Mouse (Mus musculus) liver, embryonic 16.5 days (tissue): Measurements from ENCODE around the gene B3glct. TPM values are rescaled to one million over a fixed set of nuclear protein-coding genes. Genes with fewer than 3 reads are reported as not detected.

Source experiments
- ATAC-seq: fragments of 200-750 bp; cut with Nextera tagmentation; 2 replicates; pipeline ENCODE4 v1.8.0; 2017; ENCODE audit warnings: low read depth, mild to moderate bottlenecking, moderate number of reproducible peaks, moderate library complexity
- H3K27ac ChIP-seq: fragments of 300-500 bp; sonication (generic); 2 replicates; pipeline ENCODE4 v1.5.1; 2014; ENCODE audit warnings: mild to moderate bottlenecking, low read length
- H3K27me3 ChIP-seq: fragments of 300-500 bp; sonication (generic); 2 replicates; pipeline ENCODE4 v1.6.1; 2014; ENCODE audit warnings: low read depth, low read length, mixed read lengths; ENCODE audit not compliant: control insufficient read depth, insufficient read depth
- H3K36me3 ChIP-seq: fragments of 300-500 bp; sonication (generic); 2 replicates; pipeline ENCODE4 v1.6.1; 2014; ENCODE audit warnings: mild to moderate bottlenecking; ENCODE audit not compliant: control insufficient read depth, insufficient read depth
- H3K4me1 ChIP-seq: fragments of 300-500 bp; sonication (generic); 2 replicates; pipeline ENCODE4 v1.6.1; 2014; ENCODE audit warnings: low read depth, low read length, mixed read lengths; ENCODE audit not compliant: control insufficient read depth
- H3K4me2 ChIP-seq: fragments of 300-500 bp; sonication (generic); 2 replicates; pipeline ENCODE4 v1.6.1; 2014; ENCODE audit warnings: low read depth, low read length, mixed read lengths
- H3K4me3 ChIP-seq: fragments of 300-500 bp; sonication (generic); 2 replicates; pipeline ENCODE4 v1.5.1; 2014; ENCODE audit warnings: low read depth, mild to moderate bottlenecking, low read length
- H3K9ac ChIP-seq: fragments of 300-500 bp; sonication (generic); 2 replicates; pipeline ENCODE4 v1.6.1; 2014; ENCODE audit warnings: low read depth, low read length
- H3K9me3 ChIP-seq: fragments of 300-500 bp; sonication (generic); replicated peaks from 2 replicates; pipeline ENCODE4 v1.6.1; 2016; ENCODE audit warnings: low read length; ENCODE audit not compliant: control insufficient read depth
- WGBS: fragments of 180-500 bp; shearing (Covaris S2); extraction: QIAGEN DNeasy Blood & Tissue Kit; methylation state at CpG from one replicate; pipeline ENCODE4 v1.1.7; 2014; ENCODE audit not compliant: insufficient replicate concordance; 5-methylcytosine and 5-hydroxymethylcytosine counted together
- polyA plus RNA-seq: library from polyadenylated mRNA; unstranded; fragments of >200 nt; fragmentation: Nextera tagmentation; extraction: Ambion mirVana; gene quantifications from 2 replicates; pipeline ENCODE4 v1.2.1, GENCODE M21; 2015

B3glct gene
- polyA plus RNA-seq = 3.0 and 3.6 TPM in 2 replicates

DNA sequence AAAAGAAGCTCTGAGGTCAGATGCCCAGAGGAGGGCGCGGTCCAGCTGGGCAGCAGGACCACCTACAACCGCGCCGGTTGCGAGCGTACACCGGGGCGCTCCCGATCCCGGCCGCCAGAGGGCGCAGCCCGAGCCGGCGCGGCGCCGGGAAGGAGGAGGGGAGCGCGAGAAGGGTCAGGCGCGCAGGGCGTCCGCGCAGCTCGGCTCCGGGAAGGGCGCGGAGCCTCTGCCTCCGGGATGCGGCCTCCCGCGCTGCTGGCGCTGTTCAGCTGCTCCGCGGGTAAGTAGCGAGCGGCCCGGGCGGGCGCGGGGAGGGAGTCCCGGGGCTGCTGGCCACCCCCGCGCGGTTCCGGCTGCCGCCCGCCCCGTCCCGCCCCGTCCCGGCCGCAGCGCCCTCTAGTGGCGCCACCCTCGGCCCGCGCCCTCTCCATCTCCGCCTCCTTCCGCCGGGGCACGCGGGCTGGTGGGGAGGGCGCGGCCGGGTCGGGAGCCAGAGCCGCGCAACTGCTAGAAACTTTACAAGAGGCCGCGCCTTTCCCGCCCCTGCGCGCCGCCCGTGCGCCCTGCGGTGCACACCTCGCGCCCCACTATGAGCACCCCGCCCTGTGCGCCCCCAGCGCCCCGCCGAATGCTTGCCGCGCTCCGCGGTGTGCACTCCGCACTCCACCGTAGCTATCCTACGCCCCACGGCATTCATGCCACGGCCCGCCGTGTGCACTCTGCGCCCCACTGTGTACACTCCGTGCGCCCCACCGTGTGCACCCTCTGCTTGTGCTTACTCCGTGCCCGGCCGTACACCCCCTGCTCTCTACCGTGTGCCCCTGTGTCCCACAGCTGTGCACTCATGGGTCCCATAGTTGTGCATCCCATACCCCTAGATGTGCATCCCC, at the start of gene B3glct:
B3glct (plus strand) TSS at position 131 of the 890 bp plus-strand sequence.
- Histone ChIP-seq H3K9ac (peak within 1 kb of the TSS; percentile 86), H3K36me3 (no peaks in the 10 kb centered on the region), H3K4me3 (peak within 1 kb of the TSS; percentile 80), H3K27me3 (peaks cover 2% of the 10 kb centered on the region; the same call in 1 of the 2 replicates), H3K4me2 (peak within 1 kb of the TSS; percentile 97), H3K27ac (peak within 1 kb of the TSS; percentile 72; the same call in 1 of the 2 replicates), H3K9me3 (no peaks in the 10 kb centered on the region), H3K4me1 (peaks cover 10% of the 10 kb centered on the region)
- WGBS = under 1% methylated on average over 93 of the region's 106 CpGs
- ATAC-seq = peak; percentile 96

DNA sequence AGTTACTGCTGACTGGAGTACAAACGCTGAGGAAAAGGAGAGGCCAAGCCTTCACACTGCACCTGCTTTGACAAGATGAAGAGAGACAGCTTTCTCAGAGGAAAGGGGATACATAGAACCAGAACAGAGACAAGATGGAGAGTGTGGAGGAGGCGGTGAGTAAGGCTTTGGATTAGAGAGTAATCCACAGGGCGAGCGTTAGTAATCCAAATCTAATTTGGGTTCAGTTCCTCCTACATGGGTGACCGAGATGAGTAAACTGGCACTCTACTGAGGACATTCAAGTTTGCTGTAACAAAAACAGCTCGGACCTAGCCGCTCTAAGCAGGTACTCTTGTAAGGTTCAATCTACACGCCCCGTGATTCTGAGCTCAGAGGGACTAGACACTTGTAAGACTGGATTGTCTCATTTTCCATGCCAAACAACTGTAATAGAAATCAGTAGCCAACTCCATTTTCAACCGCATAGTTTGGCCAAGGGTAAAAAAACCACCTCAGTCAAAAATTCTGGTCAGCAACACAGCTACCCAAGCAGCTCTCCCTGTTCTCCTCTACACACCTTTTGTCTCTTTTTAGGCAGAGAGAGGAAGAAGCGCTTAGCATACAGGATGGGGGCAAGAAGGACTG, 43.5 kb upstream of the B3glct start:
- Histone ChIP-seq H3K9me3 (no peaks in the 10 kb centered on the region), H3K4me3 (peak overlapping the region; percentile 88), H3K27ac (no peak overlapping the region), H3K27me3 (no peaks in the 10 kb centered on the region), H3K4me2 (peak overlapping the region; percentile 96), H3K4me1 (peaks cover 23% of the 10 kb centered on the region), H3K9ac (peak overlapping the region; percentile 78), H3K36me3 (peaks cover 14% of the 10 kb centered on the region; the same call in 1 of the 2 replicates)
- ATAC-seq = no peak
- 63% methylated on average over 11 of the region's 11 CpGs for WGBS

DNA sequence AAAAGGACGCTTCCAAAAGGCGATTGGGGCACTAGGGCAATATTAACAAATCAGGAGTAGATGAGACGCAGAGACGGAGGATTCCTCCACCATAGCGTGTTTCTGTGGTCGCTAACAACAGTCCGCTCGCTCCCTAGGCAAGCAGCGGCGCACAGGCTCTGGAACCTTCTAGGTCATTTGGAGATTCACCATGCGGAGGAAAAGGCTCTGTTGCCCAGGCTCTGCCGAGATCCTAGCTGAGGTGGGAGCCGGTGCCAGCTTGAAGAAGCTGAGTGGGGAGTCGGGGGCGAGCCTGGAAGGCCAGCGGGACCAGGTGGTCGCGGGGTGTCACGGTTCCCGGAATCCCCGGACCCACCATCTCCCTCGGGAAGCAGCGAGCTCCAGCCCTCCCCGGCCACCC, 42.5 kb upstream of the B3glct start:
- ATAC-seq = no peak
- Histone ChIP-seq H3K4me3 (peak overlapping the region; percentile 88), H3K27me3 (no peaks in the 10 kb centered on the region), H3K9ac (peak overlapping the region; percentile 78), H3K9me3 (no peaks in the 10 kb centered on the region), H3K4me2 (peak overlapping the region; percentile 96), H3K27ac (peak overlapping the region; percentile 68), H3K36me3 (peaks cover 10% of the 10 kb centered on the region; the same call in 1 of the 2 replicates), H3K4me1 (peaks cover 23% of the 10 kb centered on the region)
- WGBS = under 1% methylated on average over 24 of the region's 24 CpGs

DNA sequence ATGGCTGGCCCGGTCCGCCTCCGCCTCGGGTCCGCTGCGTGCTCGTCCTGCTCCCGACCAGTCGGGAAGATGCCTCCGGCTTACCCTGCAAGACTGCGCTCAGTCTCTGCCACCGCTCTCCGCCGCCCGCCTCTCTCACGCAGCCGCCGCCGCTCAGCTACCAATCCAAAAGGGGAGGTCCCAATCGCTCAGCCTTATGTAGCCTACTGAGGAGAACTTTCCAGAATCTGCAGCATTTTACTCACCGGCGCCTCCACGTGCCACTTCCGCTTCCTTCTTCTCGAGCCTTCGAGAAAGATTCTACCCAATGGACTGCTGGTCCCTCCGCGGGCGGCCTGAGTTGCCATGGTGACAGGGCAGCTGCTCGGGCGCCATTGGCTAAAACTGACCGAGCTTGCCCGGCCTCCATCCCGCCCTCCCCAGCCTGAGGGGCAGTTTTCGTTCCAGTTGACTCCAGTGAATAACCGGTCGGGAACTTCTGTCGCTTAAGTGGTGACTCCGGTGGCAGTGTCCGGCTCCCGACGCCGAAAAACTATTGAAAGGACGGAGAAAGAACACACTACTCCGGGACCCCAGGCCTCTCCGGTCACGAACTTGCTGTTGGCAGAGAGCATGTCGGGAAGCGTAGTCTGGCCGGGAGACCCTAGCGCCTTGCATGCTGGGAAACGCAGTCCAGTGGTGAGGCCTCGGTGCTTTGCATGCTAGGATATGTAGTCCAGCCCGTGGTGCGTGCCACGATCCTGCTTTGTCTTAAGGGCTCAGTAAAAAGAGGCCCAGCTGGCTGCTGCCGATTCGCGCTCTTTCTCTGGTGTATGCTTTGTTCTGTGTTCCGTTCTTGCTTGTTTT, 41.7 kb upstream of the B3glct start, which contains the start of gene Hsph1:
Hsph1 (minus strand) TSS at position 302 of the 846 bp plus-strand sequence.
- H3K36me3 ChIP-seq = peaks cover 6% of the 10 kb centered on the region; the same call in 1 of the 2 replicates
- peak within 1 kb of the TSS; percentile 96 for H3K4me2 ChIP-seq
- H3K9ac ChIP-seq = peak within 1 kb of the TSS; percentile 78
- WGBS = under 1% methylated on average over 56 of the region's 60 CpGs
- no peaks in the 10 kb centered on the region for H3K27me3 ChIP-seq
- no peaks in the 10 kb centered on the region for H3K9me3 ChIP-seq
- peaks cover 23% of the 10 kb centered on the region for H3K4me1 ChIP-seq
- peak within 1 kb of the TSS; percentile 88 for H3K4me3 ChIP-seq
- peak; percentile 97 for ATAC-seq
- H3K27ac ChIP-seq = peak within 1 kb of the TSS; percentile 68

DNA sequence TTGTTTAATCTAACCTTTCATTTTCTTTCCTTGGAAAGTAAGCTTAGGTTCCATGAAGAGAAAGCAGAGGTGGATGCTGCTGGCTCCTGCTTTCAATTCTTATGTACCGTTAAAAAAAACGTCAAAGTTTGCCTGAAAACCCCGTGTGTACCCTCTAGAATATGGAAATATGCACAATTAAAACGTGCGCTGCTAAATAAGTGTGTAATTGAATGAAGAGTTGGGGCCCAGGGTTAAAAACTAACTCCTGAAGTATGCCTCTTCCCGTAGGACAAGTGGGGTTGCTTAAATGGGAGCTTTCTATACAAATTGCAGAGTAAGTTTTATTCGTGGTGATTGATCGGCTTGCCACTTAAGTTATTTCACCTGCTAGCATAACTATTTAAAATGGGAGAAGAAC, 40.7 kb upstream of the B3glct start:
- Histone ChIP-seq H3K36me3 (0 out of 2 replicates have a peak, but pooled peaks cover 3% of the 10 kb centered on the region), H3K27me3 (no peaks in the 10 kb centered on the region), H3K9ac (no peak overlapping the region), H3K4me2 (peak overlapping the region; percentile 96), H3K4me3 (no peak overlapping the region; the same call in 1 of the 2 replicates), H3K27ac (no peak overlapping the region), H3K4me1 (peaks cover 23% of the 10 kb centered on the region), H3K9me3 (no peaks in the 10 kb centered on the region)
- WGBS = 57% methylated on average over 8 of the region's 8 CpGs
- ATAC-seq = no peak

GRCm38 (mm10) chr5:149641277-149641892, 36.6 kb upstream of the B3glct start:
- Histone ChIP-seq H3K4me3 (no peak overlapping the region), H3K27ac (no peak overlapping the region), H3K9ac (no peak overlapping the region), H3K36me3 (no peaks in the 10 kb centered on the region), H3K4me2 (no peak overlapping the region), H3K27me3 (no peaks in the 10 kb centered on the region), H3K9me3 (no peaks in the 10 kb centered on the region), H3K4me1 (peaks cover 7% of the 10 kb centered on the region)
- ATAC-seq = no peak
- 68% methylated on average over 8 of the region's 8 CpGs for WGBS

- no peak overlapping the region for H3K4me2 ChIP-seq
- no peaks in the 10 kb centered on the region for H3K36me3 ChIP-seq
- H3K4me3 ChIP-seq = no peak overlapping the region
- H3K9me3 ChIP-seq = no peaks in the 10 kb centered on the region
- ATAC-seq = peak; percentile 44
- no peak overlapping the region for H3K9ac ChIP-seq
- WGBS = 61% methylated on average over 6 of the region's 6 CpGs
- peaks cover 5% of the 10 kb centered on the region for H3K4me1 ChIP-seq
- H3K27ac ChIP-seq = no peak overlapping the region
- H3K27me3 ChIP-seq = no peaks in the 10 kb centered on the region
These were observed 35.7 kb upstream of the B3glct start for GRCm38 (mm10) chr5:149642366-149642765.
